Mouse (Mus musculus) NIH3T3 (cell line): ENCODE results near the gene Myom1.

ENCODE experiments used
- DNase-seq: peaks from one replicate; pipeline ENCODE4 v3.0.0-alpha.2; 2012; ENCODE audit warnings: low read depth

The Myom1 gene

GRCm38 (mm10) chr17:71057758-71058157 is 55.3 kb downstream of the Myom1 start:
- no peak for DNase-seq

- DNase-seq: peak; percentile 93
Observed at GRCm38 (mm10) chr17:71059213-71059612, 56.8 kb downstream of the Myom1 start.

- DNase-seq: no peak
Observed at GRCm38 (mm10) chr17:71062049-71062560, 59.7 kb downstream of the Myom1 start.

DNA sequence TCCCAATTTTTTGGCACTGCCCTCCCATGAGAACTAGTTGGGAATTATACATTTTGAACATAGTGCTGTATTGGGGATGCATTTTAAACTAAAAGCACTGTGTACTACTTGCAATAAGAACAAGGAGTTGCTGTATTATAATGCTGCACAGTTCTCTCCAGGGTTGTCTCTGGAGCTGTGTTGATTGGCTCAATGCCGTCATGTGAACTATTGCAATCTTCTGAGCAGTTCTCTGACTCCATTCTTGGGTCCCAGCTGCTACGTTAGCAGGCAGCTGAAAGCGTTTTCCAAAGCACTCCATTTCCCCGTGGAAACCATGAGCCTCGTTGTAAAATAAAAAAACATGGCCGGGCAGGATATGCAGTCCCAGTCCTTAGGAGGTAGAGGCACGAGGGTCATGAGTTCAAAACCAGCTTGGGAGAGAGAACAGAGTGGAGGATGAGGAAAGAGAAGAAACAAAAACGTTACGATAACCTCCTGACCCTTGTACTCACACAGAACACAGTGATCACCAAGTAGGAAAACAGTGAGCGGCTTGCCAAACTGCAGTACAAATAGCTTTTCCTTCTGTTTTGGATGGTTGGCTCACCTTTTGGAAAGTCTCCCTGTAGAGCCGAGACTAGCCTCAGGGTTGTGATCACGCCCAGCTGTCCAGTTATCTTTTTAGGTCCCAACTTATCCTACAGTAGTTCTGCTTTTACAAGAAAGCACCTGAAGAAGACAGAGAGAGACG is 60.6 kb downstream of the Myom1 start:
- DNase-seq: no peak

DNA sequence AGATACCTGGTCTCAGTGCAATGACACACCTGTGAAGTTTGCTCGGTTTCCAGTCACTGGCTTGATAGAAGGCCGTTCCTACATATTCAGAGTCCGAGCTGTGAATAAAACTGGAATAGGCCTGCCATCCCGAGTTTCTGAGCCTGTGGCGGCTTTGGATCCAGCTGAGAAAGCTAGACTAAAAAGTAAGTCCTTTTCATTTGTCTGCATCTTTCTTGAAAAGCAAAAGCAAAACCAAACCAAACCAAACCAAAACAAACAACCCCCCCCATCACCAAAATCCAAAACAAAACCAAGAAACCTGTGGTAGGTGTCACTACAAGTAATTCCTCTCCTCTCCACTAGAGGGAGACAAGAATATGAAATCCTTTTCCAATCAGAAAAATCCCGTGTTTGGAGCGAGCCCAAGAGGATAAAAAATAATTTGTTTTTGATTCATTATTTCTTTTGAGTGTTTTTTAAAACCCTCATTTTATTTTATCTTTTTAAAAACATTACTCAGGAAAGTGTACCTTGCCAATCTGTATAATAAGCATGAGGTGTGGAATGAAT is 62.1 kb downstream of the Myom1 start:
- peak; percentile 82 for DNase-seq

DNA sequence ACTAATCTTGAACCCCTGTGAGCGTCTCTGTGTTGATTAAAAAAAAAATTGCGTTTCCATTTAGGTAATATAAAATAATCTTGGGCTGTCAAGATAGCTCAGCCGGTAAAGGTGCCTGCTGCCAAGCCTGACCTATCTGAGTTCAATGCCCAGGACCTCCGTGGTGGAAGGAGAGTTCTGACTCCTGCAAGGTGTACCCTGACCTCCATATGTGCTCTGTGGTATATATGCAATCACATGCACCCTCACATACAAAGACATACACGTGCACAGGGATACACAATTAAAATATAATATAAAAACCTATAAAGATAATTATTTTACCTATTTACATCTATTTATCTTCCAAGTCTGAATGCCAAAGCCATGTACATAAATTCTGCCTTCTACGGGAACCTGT is 62.7 kb downstream of the Myom1 start:
- DNase-seq: no peak

- DNase-seq: peak; percentile 31
Observed at GRCm38 (mm10) chr17:71069176-71069575, 66.7 kb downstream of the Myom1 start.

GRCm38 (mm10) chr17:71071958-71072357 is 69.5 kb downstream of the Myom1 start:
- DNase-seq: no peak

DNA sequence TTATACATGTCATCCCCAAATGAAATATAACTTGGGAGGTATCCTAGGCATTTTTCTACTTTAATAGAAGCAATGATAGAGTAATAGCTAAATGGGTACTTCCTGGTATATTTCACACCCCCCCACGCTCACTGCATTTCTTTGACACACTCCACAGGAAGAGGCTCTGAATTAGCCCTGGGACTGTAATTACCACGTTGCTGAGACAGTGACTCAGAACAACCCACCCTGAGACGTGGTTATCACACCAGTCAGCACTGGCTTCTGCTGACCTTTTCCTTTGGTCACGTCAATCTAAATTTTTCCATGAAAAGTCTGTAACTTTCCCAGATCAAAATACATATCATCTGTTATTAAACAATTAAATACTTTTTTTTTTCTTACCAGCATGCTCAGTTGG is 72.0 kb downstream of the Myom1 start:
- no peak for DNase-seq

DNA sequence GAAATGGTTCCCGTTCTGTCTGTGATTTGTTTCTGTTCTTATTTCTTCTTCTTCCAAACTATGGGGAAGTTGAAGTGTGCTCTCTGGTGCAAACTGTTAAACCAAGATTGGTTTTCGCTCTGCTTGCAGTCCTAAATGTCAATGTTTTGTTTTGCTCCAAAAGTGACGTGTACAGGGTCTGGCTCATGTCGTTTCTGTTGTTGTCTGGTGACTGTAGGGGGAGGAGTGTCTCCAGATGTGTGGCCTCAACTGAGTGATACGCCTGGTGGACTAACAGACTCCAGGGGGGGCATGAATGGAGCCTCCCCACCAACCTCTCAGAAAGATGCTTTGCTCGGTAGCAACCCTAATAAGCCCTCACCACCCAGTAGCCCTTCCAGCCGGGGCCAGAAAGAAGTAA is 79.6 kb downstream of the Myom1 start:
- no peak for DNase-seq

DNA sequence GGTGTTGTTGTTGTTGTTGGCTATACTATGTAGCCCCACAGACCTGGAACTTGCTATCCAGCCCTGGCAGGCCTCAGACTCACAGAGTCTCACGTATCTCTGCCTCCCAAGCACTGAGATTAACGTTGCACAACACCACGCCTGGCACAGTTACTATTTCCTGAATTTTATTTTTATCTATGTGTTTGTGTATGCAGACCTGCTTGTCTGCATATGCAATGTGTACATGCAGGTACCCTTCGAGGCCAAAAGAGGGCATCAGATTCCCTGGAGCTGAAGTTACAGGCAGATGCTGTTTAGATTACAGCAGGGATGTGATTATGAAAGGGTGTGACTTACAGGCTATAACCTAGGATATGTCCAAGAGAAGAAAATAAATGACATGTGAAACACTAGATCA is 84.5 kb downstream of the Myom1 start:
- no peak for DNase-seq

GRCm38 (mm10) chr17:71087396-71088153 is 85.1 kb downstream of the Myom1 start:
- no peak for DNase-seq

GRCm38 (mm10) chr17:71088154-71088521 is 85.7 kb downstream of the Myom1 start:
- no peak for DNase-seq

DNA sequence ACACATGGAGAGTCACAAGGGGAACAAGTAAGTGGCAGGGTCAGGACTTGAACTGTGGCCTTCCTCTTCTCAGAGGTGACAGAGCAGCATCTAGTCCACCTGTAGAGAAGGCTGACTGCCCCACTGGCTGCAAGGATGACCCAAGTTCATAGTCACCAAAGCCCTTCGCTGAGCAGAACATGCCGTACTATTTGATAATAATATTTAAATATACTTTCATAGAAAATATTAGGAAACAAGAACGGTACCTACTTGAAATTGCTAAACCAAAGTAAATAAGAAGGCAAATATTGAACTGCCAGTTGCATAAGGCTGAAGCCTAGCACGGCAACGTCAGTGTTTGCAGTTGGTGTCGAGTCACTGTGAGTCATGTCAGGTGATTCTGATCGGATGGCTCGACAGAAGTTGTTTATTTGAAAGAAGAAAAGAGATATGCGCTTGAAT is 86.6 kb downstream of the Myom1 start:
- peak; percentile 63 for DNase-seq

- DNase-seq: peak; percentile 58
Observed at GRCm38 (mm10) chr17:71089781-71090480, 87.5 kb downstream of the Myom1 start.

- DNase-seq: no peak
Observed at GRCm38 (mm10) chr17:71091024-71091423, 88.6 kb downstream of the Myom1 start.

DNA sequence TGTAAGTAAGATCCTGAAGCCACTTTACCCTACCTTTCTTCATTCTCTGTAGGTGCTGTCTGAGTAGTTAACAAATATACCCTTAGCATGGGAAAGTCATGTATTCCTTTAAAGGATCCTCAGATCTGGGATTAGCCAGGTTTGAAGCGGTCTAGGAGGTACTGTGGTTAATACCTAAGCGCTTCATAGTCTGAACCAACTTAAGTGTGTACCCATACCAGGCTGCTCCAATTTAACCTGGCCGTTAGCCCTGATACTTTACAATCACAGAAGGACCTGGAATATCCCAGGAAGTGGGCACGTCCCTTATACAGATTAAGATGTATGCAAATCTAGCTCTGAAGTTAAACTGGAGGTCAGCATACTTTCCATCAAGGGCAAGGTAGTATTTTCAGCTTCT is 89.9 kb downstream of the Myom1 start:
- no peak for DNase-seq

DNA sequence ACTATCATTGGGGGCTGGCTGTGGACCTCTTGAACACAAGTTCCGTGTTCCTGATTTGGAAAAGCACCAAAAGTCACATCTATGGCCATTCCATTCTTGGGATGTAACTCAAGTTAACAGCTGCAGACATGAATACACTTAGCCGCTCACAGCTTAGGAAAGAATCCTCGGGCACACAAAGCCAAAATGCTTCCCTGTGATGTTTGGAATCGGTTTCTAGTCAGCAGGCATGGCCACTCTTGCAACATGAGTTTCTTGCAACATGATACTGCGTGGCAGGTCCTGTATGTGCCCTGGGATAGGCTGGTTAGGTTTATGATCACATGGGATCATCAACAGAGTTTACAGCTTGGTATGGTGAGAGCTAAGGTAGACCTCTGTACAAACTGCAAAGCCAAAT is 91.4 kb downstream of the Myom1 start:
- peak; percentile 53 for DNase-seq

GRCm38 (mm10) chr17:71094438-71094837 is 92.0 kb downstream of the Myom1 start:
- no peak for DNase-seq

- DNase-seq: no peak
Observed at GRCm38 (mm10) chr17:71096557-71097208, 94.2 kb downstream of the Myom1 start.

GRCm38 (mm10) chr17:71097209-71097597 is 94.8 kb downstream of the Myom1 start:
- no peak for DNase-seq

DNA sequence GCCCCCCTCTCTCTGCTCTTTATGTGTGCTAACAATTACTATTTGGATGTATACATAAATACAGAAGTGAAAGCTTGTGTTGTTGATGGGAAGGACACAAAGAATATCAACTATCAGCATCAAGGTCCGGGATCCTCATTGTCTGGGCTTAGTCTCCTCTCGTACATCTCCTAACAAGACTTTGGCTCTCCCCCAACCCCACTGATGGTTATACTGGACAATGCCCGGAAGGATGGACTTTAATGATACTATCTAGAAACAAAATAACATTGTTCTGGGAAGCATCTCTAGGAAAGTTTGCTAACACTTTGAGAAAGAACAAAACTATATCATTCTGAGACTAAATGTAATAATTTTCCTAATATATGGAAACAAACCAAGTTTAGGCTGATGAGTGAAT is 96.2 kb downstream of the Myom1 start:
- DNase-seq: no peak
